Mouse (Mus musculus): Measurements from ENCODE around the gene Hmgcs2. TPM values are rescaled to one million over a fixed set of nuclear protein-coding genes. Genes with fewer than 3 reads are reported as not detected.

Gene Hmgcs2
- polyA plus RNA-seq (2014; fragmentation: Illumina TruSeq; extraction: RNeasy Lipid Tissue Mini Kit (QIAGEN cat#74804); ENCODE audit: low read depth, low replicate concordance) = 809 TPM

DNA sequence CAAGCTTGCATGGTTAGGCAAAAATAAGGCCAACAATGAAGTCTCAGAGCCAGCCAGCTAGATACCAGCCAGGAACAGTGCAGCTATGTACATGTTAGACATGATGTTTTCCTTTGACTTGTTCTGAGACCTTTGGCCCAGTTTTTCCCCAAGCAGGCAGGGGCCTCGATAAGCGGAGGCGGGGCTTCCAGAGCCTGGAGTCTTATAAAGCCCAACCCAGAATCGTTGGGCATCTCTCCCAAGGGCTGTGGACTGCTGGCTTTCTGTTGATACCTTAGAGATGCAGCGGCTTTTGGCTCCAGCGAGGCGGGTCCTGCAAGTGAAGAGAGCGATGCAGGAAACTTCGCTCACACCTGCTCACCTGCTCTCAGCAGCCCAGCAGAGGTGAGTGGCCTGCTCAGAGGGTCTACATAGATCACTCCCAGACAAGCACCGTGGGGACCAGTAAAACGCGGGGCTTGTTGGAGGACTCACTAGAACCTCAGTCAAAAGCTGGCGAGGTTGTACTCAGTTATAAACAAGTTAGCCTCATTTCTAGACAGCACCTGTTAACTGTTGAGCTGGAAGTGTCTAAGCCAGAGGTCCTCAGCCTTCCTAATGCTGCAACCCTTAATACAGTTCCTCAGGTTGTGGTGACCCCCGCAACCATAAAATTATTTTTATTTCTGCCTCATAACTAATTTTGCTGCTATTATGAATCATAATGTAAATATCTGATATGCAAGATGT, at the start of gene Hmgcs2:
Gene Hmgcs2, plus strand, starts transcription at position 232 of the 729 bp plus-strand sequence.

DNA sequence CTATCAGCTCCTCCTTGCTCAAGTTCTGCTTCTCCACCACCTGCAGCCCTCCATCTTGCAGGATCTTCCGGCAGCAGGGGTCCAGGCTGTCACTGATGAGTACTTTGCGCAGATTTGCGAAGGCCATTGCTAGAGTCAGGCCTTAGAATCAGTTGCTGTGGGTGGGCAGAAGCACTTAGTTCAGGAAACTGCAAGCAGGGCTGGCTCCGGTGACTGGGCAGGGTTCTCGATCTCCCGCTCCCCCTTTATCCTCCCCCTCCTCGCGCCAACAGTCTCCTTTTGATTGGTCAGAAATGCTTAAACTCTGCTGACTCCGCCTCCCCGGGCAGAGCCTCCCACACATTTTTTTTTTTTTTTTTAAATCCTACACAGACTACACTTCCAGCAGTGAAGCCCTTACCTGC, 59.5 kb downstream of the Hmgcs2 start, which contains the start of gene Phgdh:
Gene Phgdh, minus strand, starts transcription at position 285 of the 404 bp plus-strand sequence.

Other genes with a start within 250 kb of the Hmgcs2 start
- gene Adam30, start 119.8 kb upstream of the Hmgcs2 start, polyA plus RNA-seq (2014; fragmentation: Illumina TruSeq; extraction: RNeasy Lipid Tissue Mini Kit (QIAGEN cat#74804); ENCODE audit: low read depth, low replicate concordance) = not detected
- gene Reg4, start 58.3 kb upstream of the Hmgcs2 start, polyA plus RNA-seq (2014; fragmentation: Illumina TruSeq; extraction: RNeasy Lipid Tissue Mini Kit (QIAGEN cat#74804); ENCODE audit: low read depth, low replicate concordance) = not detected
- not detected for gene Phgdh, start 59.6 kb downstream of the Hmgcs2 start, polyA plus RNA-seq (2014; fragmentation: Illumina TruSeq; extraction: RNeasy Lipid Tissue Mini Kit (QIAGEN cat#74804); ENCODE audit: low read depth, low replicate concordance)
- gene Zfp697, start 102.0 kb downstream of the Hmgcs2 start, polyA plus RNA-seq (2014; fragmentation: Illumina TruSeq; extraction: RNeasy Lipid Tissue Mini Kit (QIAGEN cat#74804); ENCODE audit: low read depth, low replicate concordance) = 1.0 TPM
- not detected for gene Gm4450, start 176.7 kb downstream of the Hmgcs2 start, polyA plus RNA-seq (2014; fragmentation: Illumina TruSeq; extraction: RNeasy Lipid Tissue Mini Kit (QIAGEN cat#74804); ENCODE audit: low read depth, low replicate concordance)
- gene Hsd3b4, start 230.1 kb downstream of the Hmgcs2 start, polyA plus RNA-seq (2014; fragmentation: Illumina TruSeq; extraction: RNeasy Lipid Tissue Mini Kit (QIAGEN cat#74804); ENCODE audit: low read depth, low replicate concordance) = not detected